Mouse (Mus musculus): ENCODE measurements around the gene Nthl1.

Nthl1 gene

GRCm38 (mm10) chr17:24628646-24629045 lies 3.8 kb upstream of the Nthl1 start:
- peak; percentile 68 for DNase-seq (ENCODE audit: inconsistent ontology term)

- no peak for DNase-seq (ENCODE audit: inconsistent ontology term)
These were observed 2.4 kb upstream of the Nthl1 start for GRCm38 (mm10) chr17:24630072-24630471.

GRCm38 (mm10) chr17:24632813-24633449 lies 451 bp downstream of the Nthl1 start:
- DNase-seq (ENCODE audit: inconsistent ontology term) = peak; percentile 55

GRCm38 (mm10) chr17:24633831-24634230 lies 1.4 kb downstream of the Nthl1 start:
- no peak for DNase-seq (ENCODE audit: inconsistent ontology term)

- DNase-seq (ENCODE audit: inconsistent ontology term) = no peak
These were observed 2.5 kb downstream of the Nthl1 start for GRCm38 (mm10) chr17:24635024-24635423.

- DNase-seq (ENCODE audit: inconsistent ontology term) = no peak
These were observed 3.2 kb downstream of the Nthl1 start for GRCm38 (mm10) chr17:24635694-24636093.

GRCm38 (mm10) chr17:24636781-24637481 lies 4.5 kb downstream of the Nthl1 start:
- no peak for DNase-seq (ENCODE audit: inconsistent ontology term)

- no peak for DNase-seq (ENCODE audit: inconsistent ontology term)
These were observed 5.7 kb downstream of the Nthl1 start for GRCm38 (mm10) chr17:24638214-24638613.

GRCm38 (mm10) chr17:24638840-24639239 lies 6.4 kb downstream of the Nthl1 start:
- no peak for DNase-seq (ENCODE audit: inconsistent ontology term)

- no peak for DNase-seq (ENCODE audit: inconsistent ontology term)
These were observed 7.1 kb downstream of the Nthl1 start for GRCm38 (mm10) chr17:24639571-24639988.

GRCm38 (mm10) chr17:24640119-24640518 lies 7.6 kb downstream of the Nthl1 start:
- DNase-seq (ENCODE audit: inconsistent ontology term) = no peak

GRCm38 (mm10) chr17:24640581-24640980 lies 8.1 kb downstream of the Nthl1 start:
- DNase-seq (ENCODE audit: inconsistent ontology term) = no peak

GRCm38 (mm10) chr17:24641944-24642343 lies 9.5 kb downstream of the Nthl1 start:
- no peak for DNase-seq (ENCODE audit: inconsistent ontology term)

- DNase-seq (ENCODE audit: inconsistent ontology term) = no peak
These were observed 10.4 kb downstream of the Nthl1 start for GRCm38 (mm10) chr17:24642791-24643343.

GRCm38 (mm10) chr17:24644030-24644715 lies 11.7 kb downstream of the Nthl1 start:
- peak; percentile 76 for DNase-seq (ENCODE audit: inconsistent ontology term)

GRCm38 (mm10) chr17:24644875-24645721 lies 12.6 kb downstream of the Nthl1 start:
- peak; percentile 65 for DNase-seq (ENCODE audit: inconsistent ontology term)

- DNase-seq (ENCODE audit: inconsistent ontology term) = no peak
These were observed 13.4 kb downstream of the Nthl1 start for GRCm38 (mm10) chr17:24645916-24646315.

GRCm38 (mm10) chr17:24646381-24646780 lies 13.9 kb downstream of the Nthl1 start:
- no peak for DNase-seq (ENCODE audit: inconsistent ontology term)

GRCm38 (mm10) chr17:24647493-24647892 lies 15.0 kb downstream of the Nthl1 start:
- no peak for DNase-seq (ENCODE audit: inconsistent ontology term)

- DNase-seq (ENCODE audit: inconsistent ontology term) = no peak
These were observed 16.4 kb downstream of the Nthl1 start for GRCm38 (mm10) chr17:24648731-24649377.

GRCm38 (mm10) chr17:24649581-24650069 lies 17.1 kb downstream of the Nthl1 start:
- peak; percentile 58 for DNase-seq (ENCODE audit: inconsistent ontology term)

Measured in Muller cell, postnatal 12 days (primary cell).